Mouse (Mus musculus) mouse trophoblast stem cell (cell line): ENCODE results near the gene Ifitm6.
"Not testable (repeated sequence)": the region's sequence is repeated elsewhere in the genome, so short reads cannot be mapped to it uniquely, and the experiment has no call there.

Source experiments
- in situ Hi-C, 2 experiments: fragments of 300-500 bp; cut with MseI, MboI; formaldehyde crosslinking; loops; 2 replicates in 1 of 2; 3 replicates in 1 of 2; pipeline ENCODE4 v1.15.1; 2025

Ifitm6 gene

GRCm38 (mm10) chr7:141041661-141042060 lies 23.9 kb upstream of the Ifitm6 start:
- in situ Hi-C loops: loop anchor here in 1 of 2 experiments (5.0 kb wide), 1 partner anchor 84 kb away; the partner anchor contains the start of genes Gm45717 and Ifitm2

GRCm38 (mm10) chr7:141040867-141041606 lies 23.3 kb upstream of the Ifitm6 start:
- in situ Hi-C loops: loop anchor here in 1 of 2 experiments (5.0 kb wide), 1 partner anchor 84 kb away; the partner anchor contains the start of genes Gm45717 and Ifitm2

GRCm38 (mm10) chr7:141039386-141040107 lies 21.8 kb upstream of the Ifitm6 start:
- in situ Hi-C loops: loop anchor here in 1 of 2 experiments (5.0 kb wide), 1 partner anchor 82 kb away; the partner anchor contains the start of genes Gm45717 and Ifitm2

- in situ Hi-C loops: no loop called here
Observed at GRCm38 (mm10) chr7:141038090-141039032, 20.6 kb upstream of the Ifitm6 start.

- in situ Hi-C loops: not testable (repeated sequence)
Observed at GRCm38 (mm10) chr7:141036624-141037023, 18.9 kb upstream of the Ifitm6 start.

- in situ Hi-C loops: no loop called here
Observed at GRCm38 (mm10) chr7:141032458-141033167, 14.9 kb upstream of the Ifitm6 start.

GRCm38 (mm10) chr7:141030390-141030789 lies 12.7 kb upstream of the Ifitm6 start:
- in situ Hi-C loops: no loop called here

- in situ Hi-C loops: no loop called here
Observed at GRCm38 (mm10) chr7:141028831-141029230, 11.1 kb upstream of the Ifitm6 start, which contains the start of gene Gm17387. Gene Gm17387, plus strand, starts transcription at chr7:141029131.

GRCm38 (mm10) chr7:141026740-141027098 lies 9.0 kb upstream of the Ifitm6 start:
- in situ Hi-C loops: no loop called here

GRCm38 (mm10) chr7:141026097-141026739 lies 8.5 kb upstream of the Ifitm6 start:
- in situ Hi-C loops: no loop called here

GRCm38 (mm10) chr7:141024865-141025838 lies 7.4 kb upstream of the Ifitm6 start:
- in situ Hi-C loops: no loop called here

GRCm38 (mm10) chr7:141021489-141022449 lies 4.0 kb upstream of the Ifitm6 start:
- in situ Hi-C loops: no loop called here

GRCm38 (mm10) chr7:141019028-141019427 lies 1.3 kb upstream of the Ifitm6 start:
- in situ Hi-C loops: no loop called here

- in situ Hi-C loops: no loop called here
Observed at GRCm38 (mm10) chr7:141016707-141017697, 722 bp downstream of the Ifitm6 start.

- in situ Hi-C loops: loop anchor here (5.0 kb wide), 1 partner anchor 36 kb away; no protein-coding TSS in a partner anchor
Observed at GRCm38 (mm10) chr7:141011238-141011770, 6.4 kb downstream of the Ifitm6 start.

- in situ Hi-C loops: loop anchor here (5.0 kb wide), 1 partner anchor 37 kb away; no protein-coding TSS in a partner anchor
Observed at GRCm38 (mm10) chr7:141010593-141010992, 7.1 kb downstream of the Ifitm6 start, which contains the start of gene Ifitm3. Gene Ifitm3, minus strand, starts transcription at chr7:141010770.
